Mouse (Mus musculus): ENCODE results near the gene Prg4. TPM values are rescaled to one million over a fixed set of nuclear protein-coding genes. Genes with fewer than 3 reads are reported as not detected.

The Prg4 gene
- polyA plus RNA-seq, 1 experiment from 2014 or later = 1.6 TPM

DNA sequence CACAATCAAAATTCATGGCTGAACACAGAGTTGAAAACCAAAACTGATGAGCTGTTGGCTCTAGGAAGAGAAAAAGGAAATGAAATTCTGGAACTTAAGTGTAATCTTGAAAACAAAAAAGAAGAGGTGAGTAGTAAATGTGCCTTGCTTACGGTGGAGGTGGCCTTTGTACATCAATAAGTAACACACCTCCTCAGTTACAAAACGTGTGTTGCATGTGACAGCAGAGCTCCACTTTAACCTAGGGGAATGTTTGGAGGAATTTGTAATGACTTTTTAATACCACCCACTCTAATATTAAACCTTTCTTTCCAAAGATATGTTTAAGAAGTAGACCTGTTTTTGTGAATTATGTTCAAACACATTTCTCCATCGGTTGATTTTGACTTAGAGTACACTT lies 62.1 kb downstream of the Prg4 start:
- Histone ChIP-seq H3K27me3 (no peaks in the 10 kb centered on the region), H3K4me3 (no peak overlapping the region), H3K27ac (no peak overlapping the region), H3K36me3 (peaks cover 52% of the 10 kb centered on the region), H3K9ac (no peak overlapping the region), H3K4me2 (no peak overlapping the region), H3K9me3 (no peaks in the 10 kb centered on the region), H3K4me1 (no peaks in the 10 kb centered on the region)
- ATAC-seq (ENCODE audit: insufficient number of reproducible peaks, low FRiP score, low TSS enrichment, low read depth) = no peak
- 91% methylated on average over 3 of the region's 3 CpGs for WGBS

Other genes starting within 250 kb of the Prg4 start
- gene Pdc, start 146.7 kb downstream of the Prg4 start, polyA plus RNA-seq (2015; fragmentation: Nextera tagmentation; extraction: Ambion mirVana) = not detected in 2 replicates
- 151 and 175 TPM in 2 replicates for gene Tpr, start 73.3 kb downstream of the Prg4 start, polyA plus RNA-seq (2015; fragmentation: Nextera tagmentation; extraction: Ambion mirVana)
- gene Odr4, start 73.1 kb downstream of the Prg4 start, polyA plus RNA-seq (2015; fragmentation: Nextera tagmentation; extraction: Ambion mirVana) = 48.3 and 49.6 TPM in 2 replicates